Mouse (Mus musculus) forebrain, embryonic 14.5 days (tissue): ENCODE data around the gene Nod1. TPM values are rescaled to one million over a fixed set of nuclear protein-coding genes. Genes with fewer than 3 reads are reported as not detected.
"Not testable (repeated sequence)": the region's sequence is repeated elsewhere in the genome, so short reads cannot be mapped to it uniquely, and the experiment has no call there.

Experiments
- ATAC-seq: fragments of 200-750 bp; cut with Nextera tagmentation; 2 replicates; pipeline ENCODE4 v1.8.0; 2017; ENCODE audit warnings: mild to moderate bottlenecking, moderate library complexity
- DNase-seq: peaks from one replicate; pipeline ENCODE4 v3.0.0-alpha.2; 2015; ENCODE audit warnings: low spot score
- H3K27ac ChIP-seq: fragments of 300-500 bp; sonication (generic); 2 replicates; pipeline ENCODE4 v1.5.1; 2014; ENCODE audit warnings: low read depth, mild to moderate bottlenecking, control low read depth, low read length, moderate library complexity
- H3K27me3 ChIP-seq: fragments of 300-500 bp; sonication (generic); replicated peaks from 2 replicates; pipeline ENCODE4 v1.6.1; 2014; ENCODE audit warnings: low read length, control low read depth, mixed read lengths; ENCODE audit not compliant: control insufficient read depth, insufficient read depth
- H3K36me3 ChIP-seq: fragments of 300-500 bp; sonication (generic); 2 replicates; pipeline ENCODE4 v1.6.1; 2014; ENCODE audit warnings: low read length, control low read depth; ENCODE audit not compliant: control insufficient read depth, insufficient read depth
- H3K4me1 ChIP-seq: fragments of 300-500 bp; sonication (generic); 2 replicates; pipeline ENCODE4 v1.6.1; 2014; ENCODE audit warnings: antibody characterized with exemption, low read length, control low read depth; ENCODE audit not compliant: control insufficient read depth, insufficient read depth
- H3K4me2 ChIP-seq: fragments of 300-500 bp; sonication (generic); 2 replicates; pipeline ENCODE4 v1.6.1; 2014; ENCODE audit warnings: mild to moderate bottlenecking, control low read depth, low read length
- H3K4me3 ChIP-seq: fragments of 300-500 bp; sonication (generic); 2 replicates; pipeline ENCODE4 v1.5.1; 2014; ENCODE audit warnings: low read depth, low read length, control low read depth
- H3K9ac ChIP-seq: fragments of 300-500 bp; sonication (generic); 2 replicates; pipeline ENCODE4 v1.6.1; 2014; ENCODE audit warnings: mild to moderate bottlenecking, low read length, control low read depth, moderate library complexity
- H3K9me3 ChIP-seq: fragments of 300-500 bp; sonication (generic); replicated peaks from 2 replicates; pipeline ENCODE4 v1.6.1; 2016; ENCODE audit warnings: low read length, control low read depth, mixed read lengths; ENCODE audit not compliant: control insufficient read depth
- WGBS: fragments of 180-500 bp; shearing (Covaris S2); extraction: QIAGEN DNeasy Blood & Tissue Kit; methylation state at CpG from one replicate; pipeline ENCODE4 v1.1.7; 2014; 5-methylcytosine and 5-hydroxymethylcytosine counted together
- polyA plus RNA-seq: library from polyadenylated mRNA; unstranded; fragments of >200 nt; fragmentation: Nextera tagmentation; extraction: Ambion mirVana; gene quantifications from 2 replicates; pipeline ENCODE4 v1.2.1, GENCODE M21; 2014

Nod1 gene
- polyA plus RNA-seq, 1 experiment from 2014 or later: 1.8 TPM

DNA sequence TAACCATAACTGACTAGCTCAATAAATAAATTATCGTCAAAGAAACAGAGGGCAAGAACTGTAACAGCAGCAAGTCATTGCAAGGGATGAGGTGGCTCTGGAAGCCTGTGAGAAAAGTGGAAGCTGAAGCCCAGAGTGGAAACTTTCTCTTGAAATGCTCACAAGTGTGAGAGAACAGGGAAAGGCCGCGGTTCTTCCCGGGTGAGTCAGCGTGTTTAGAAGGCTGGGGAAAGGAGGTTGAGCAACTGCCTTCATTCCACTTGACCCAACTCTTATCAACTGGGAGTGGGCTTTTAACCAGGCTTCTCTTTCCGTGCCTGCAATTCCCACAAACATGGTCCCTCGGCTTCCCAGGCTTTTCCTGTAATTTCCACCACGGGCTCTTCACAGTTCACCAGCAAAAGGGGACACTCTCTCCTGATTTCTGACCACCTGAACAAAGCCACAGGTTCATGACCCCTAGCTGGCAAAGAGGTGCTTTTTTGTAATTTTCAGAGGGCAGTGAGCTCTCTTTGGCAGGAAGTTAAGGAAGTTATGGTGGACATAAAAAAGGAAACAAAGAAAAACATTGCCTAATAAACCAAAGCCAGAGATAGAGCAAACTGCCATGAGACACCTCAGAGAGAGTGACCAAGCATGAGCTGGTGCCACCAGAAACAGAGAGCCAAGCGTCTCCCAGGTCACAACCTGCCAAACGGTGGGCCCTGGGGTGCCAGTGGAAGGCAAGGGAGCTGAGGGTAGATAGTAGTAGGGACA, 17.6 kb downstream of the Nod1 start:
- Histone ChIP-seq H3K27ac (no peak overlapping the region), H3K4me3 (no peak overlapping the region), H3K9me3 (no peaks in the 10 kb centered on the region), H3K4me2 (no peak overlapping the region), H3K4me1 (no peaks in the 10 kb centered on the region), H3K9ac (no peak overlapping the region), H3K36me3 (no peaks in the 10 kb centered on the region), H3K27me3 (no peaks in the 10 kb centered on the region)
- DNase-seq (no peak), ATAC-seq (no peak)
- 88% methylated on average over 10 of the region's 10 CpGs for WGBS

DNA sequence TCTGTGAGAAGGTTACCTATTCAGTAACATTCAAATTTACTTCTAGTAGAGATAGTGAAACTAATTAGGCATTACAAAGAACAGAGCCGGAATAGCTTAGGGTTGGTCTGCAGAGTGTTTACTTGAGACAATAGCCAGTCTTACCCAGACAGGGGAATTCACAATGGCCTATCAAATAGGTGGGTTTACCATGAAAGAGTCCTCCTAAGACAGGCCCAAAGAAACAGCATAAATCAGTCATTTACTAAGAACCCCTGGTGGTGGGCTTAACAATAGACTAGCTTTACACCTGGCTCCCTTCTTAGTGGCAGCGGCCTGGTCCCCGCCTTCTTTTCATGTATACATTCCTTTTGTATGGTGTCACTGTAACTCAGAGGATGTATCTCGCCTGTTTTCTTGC, 19.0 kb downstream of the Nod1 start:
- WGBS: 62% methylated on average over 4 of the region's 4 CpGs
- DNase-seq, ATAC-seq, H3K9ac ChIP-seq, H3K9me3 ChIP-seq, H3K27me3 ChIP-seq, H3K4me1 ChIP-seq, H3K4me2 ChIP-seq, H3K27ac ChIP-seq, H3K36me3 ChIP-seq, H3K4me3 ChIP-seq: not testable (repeated sequence)

DNA sequence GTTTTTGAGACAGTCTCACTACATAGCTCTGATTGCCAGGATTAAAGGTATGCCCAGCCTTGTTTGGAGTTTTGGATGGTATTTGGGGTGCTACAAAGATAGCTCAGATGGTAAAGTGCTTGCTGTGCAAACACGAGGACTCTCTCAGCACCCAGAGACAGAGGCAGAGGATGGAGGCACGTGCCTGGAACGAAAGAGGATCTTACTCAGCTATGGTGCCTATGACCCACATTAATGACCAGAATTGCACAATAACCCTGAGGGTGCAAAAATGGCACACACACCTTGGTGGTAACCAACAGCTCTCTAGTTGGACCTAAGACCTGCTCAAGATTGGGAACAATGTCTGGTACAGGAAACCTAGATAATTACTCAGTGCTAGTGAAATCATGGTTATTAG, 19.9 kb downstream of the Nod1 start:
- Histone ChIP-seq H3K36me3 (no peaks in the 10 kb centered on the region), H3K4me3 (no peak overlapping the region), H3K27me3 (no peaks in the 10 kb centered on the region), H3K4me1 (no peaks in the 10 kb centered on the region), H3K4me2 (no peak overlapping the region), H3K9ac (no peak overlapping the region), H3K27ac (no peak overlapping the region), H3K9me3 (no peaks in the 10 kb centered on the region)
- WGBS: 97% methylated on average over 3 of the region's 3 CpGs
- no peak for DNase-seq
- ATAC-seq: no peak

DNA sequence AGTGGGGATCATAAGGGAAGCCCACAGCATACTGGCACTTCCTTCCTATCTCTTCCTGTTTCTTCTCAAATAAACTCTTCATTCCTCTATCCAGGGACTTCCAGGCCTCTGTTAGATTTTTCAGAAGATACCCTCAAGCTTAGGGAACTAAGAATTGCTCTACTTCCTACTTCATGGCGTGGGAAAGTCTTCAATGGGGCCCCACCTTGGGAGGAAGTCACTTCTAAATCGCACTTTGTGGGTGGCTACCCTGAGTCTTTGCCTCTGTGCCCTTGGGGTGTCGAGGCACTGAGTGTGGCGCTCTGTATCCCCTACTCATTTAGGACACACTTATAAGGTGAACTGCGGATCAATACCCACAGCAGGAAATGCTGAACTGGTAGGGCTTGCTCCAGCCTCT, 23.7 kb downstream of the Nod1 start:
- no peaks in the 10 kb centered on the region for H3K4me1 ChIP-seq
- no peak overlapping the region for H3K4me3 ChIP-seq
- H3K27ac ChIP-seq: no peak overlapping the region
- H3K9me3 ChIP-seq: no peaks in the 10 kb centered on the region
- no peak overlapping the region for H3K9ac ChIP-seq
- no peak for DNase-seq
- no peaks in the 10 kb centered on the region for H3K27me3 ChIP-seq
- no peak for ATAC-seq
- 87% methylated on average over 5 of the region's 5 CpGs for WGBS
- no peak overlapping the region for H3K4me2 ChIP-seq
- H3K36me3 ChIP-seq: no peaks in the 10 kb centered on the region

DNA sequence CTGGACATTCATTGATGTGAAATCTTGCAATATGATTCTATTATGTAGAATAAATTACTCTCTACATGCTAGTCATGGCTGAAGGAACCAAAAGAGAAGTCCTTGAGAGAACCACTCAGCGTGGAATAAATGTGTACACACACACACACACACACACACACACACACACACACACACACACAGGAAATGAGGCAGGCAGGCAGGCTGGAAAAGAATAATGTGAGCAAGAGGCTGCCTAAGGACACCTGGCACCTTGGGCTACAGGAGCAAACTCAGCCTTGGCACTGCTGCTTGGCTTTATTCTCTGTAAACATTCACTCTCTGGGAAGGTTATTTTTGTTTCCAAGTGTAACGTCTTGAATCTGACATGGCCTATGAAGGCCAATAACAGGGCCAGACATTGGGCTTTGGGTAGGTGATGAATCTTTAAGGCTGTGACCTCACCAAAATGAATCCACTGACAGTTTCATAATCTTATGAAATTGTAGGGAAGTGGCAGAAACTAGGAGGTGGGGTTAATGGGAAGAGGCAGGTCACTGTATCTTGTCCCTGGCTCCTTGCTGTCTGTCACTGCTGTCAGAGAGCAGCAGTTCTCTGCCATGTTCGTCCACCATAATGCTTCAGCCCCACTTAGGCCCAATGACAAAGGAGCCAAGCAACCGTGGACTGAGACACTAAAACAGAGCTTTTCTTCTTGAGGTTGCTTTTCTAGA, 26.0 kb downstream of the Nod1 start:
- ATAC-seq (no peak), DNase-seq (no peak)
- no peak overlapping the region for H3K9ac ChIP-seq
- H3K4me1 ChIP-seq: no peaks in the 10 kb centered on the region
- 85% methylated on average over 4 of the region's 4 CpGs for WGBS
- H3K4me2 ChIP-seq: no peak overlapping the region
- no peak overlapping the region for H3K27ac ChIP-seq
- peaks cover 6% of the 10 kb centered on the region; the same call in 1 of the 2 replicates for H3K27me3 ChIP-seq
- no peak overlapping the region for H3K4me3 ChIP-seq
- no peaks in the 10 kb centered on the region for H3K36me3 ChIP-seq
- no peaks in the 10 kb centered on the region for H3K9me3 ChIP-seq

DNA sequence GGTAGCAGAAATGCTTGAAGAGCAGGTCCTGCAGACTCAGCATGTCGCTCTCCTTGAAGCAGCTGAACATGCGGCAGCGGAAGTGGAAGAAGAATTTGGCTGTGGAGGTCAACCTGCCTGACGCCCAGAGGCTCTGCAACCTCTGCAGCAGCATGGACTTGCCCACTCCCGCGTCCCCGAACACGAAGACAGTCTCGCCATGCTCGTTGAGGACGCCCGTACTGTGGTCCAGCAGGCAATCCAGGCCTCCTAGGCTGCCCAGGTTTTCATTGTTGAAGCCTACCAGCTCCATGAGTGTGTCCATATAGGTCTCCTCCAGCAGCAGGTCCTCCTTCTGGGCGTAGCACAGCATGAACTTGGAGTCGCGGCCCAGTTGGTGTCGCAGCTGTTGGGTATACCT, 27.9 kb downstream of the Nod1 start:
- 93% methylated on average over 16 of the region's 16 CpGs for WGBS
- ATAC-seq (no peak), DNase-seq (no peak)
- H3K27ac ChIP-seq: no peak overlapping the region
- H3K36me3 ChIP-seq: no peaks in the 10 kb centered on the region
- no peak overlapping the region for H3K4me2 ChIP-seq
- H3K9ac ChIP-seq: no peak overlapping the region
- no peaks in the 10 kb centered on the region for H3K4me1 ChIP-seq
- no peak overlapping the region for H3K4me3 ChIP-seq
- no peaks in the 10 kb centered on the region for H3K9me3 ChIP-seq
- peaks cover 6% of the 10 kb centered on the region; the same call in 1 of the 2 replicates for H3K27me3 ChIP-seq

DNA sequence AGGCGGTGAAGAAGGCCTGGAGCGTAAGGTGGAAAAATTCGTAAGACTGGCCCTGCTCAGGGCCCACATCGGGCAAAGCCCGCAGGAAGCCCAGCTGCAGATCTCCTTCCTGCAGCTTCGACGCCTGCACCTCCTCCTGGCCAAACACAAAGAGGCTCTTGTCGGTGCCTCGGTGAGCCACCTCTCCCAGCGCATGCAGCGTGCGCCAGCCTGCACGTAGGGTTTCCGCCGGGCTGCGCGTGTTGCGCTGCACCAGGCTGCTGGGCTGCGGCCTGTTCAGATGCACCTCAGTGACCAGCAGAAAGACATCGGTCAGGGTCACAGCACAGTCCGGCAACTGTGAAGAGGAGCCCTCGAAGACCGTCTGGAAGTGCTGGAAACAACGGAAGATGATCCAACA, 28.7 kb downstream of the Nod1 start:
- Histone ChIP-seq H3K27ac (no peak overlapping the region), H3K4me3 (no peak overlapping the region), H3K9me3 (no peaks in the 10 kb centered on the region), H3K9ac (no peak overlapping the region), H3K27me3 (peaks cover 6% of the 10 kb centered on the region; the same call in 1 of the 2 replicates), H3K4me2 (no peak overlapping the region), H3K4me1 (no peaks in the 10 kb centered on the region), H3K36me3 (no peaks in the 10 kb centered on the region)
- WGBS: 63% methylated on average over 24 of the region's 24 CpGs
- ATAC-seq: no peak
- peak; percentile 10 for DNase-seq

DNA sequence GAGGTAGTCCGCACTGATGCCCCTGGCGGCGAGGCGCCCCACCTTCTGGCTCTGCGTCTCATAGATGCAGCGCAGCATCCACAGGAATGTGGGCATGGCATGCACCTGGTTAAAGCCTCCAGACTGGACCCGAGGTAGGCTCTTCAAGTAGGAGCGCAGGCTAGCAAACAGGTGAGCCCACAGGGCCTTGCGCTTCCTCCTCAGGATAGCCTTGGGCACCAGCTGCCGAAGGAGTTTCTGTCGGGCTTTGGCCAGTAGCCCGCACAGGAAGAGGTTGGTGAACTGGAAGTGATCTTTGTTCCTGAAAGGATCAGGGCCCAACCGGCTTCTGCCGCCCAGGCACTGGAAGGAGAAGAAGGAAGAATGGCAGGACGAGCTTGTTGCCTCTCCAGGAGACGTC, 29.1 kb downstream of the Nod1 start:
- no peak overlapping the region for H3K27ac ChIP-seq
- H3K36me3 ChIP-seq: no peaks in the 10 kb centered on the region
- H3K9ac ChIP-seq: no peak overlapping the region
- ATAC-seq: no peak
- no peak overlapping the region for H3K4me3 ChIP-seq
- H3K27me3 ChIP-seq: peaks cover 6% of the 10 kb centered on the region; the same call in 1 of the 2 replicates
- no peak for DNase-seq
- no peaks in the 10 kb centered on the region for H3K9me3 ChIP-seq
- no peaks in the 10 kb centered on the region for H3K4me1 ChIP-seq
- WGBS: 69% methylated on average over 16 of the region's 16 CpGs
- no peak overlapping the region for H3K4me2 ChIP-seq

DNA sequence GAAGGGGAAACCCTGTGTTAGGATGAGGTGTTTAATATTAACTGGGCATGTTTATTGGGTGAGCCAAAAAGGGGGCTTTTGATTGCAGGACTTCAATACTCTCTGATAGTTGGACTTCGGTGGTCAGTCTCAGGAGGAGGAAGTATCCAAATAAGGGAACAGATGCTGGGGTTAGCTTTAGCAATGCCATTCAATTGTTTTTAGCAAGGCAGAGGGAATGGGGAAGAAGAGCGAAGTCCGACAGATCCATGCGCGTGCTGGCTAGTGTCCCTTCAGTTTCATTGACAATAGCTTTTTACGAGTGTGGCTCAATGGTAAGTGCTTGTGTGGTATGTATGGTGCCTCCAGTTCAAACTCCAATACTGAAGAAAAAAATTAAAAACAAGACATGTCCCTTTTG, 31.3 kb downstream of the Nod1 start:
- ATAC-seq (no peak), DNase-seq (no peak)
- Histone ChIP-seq H3K9me3 (no peaks in the 10 kb centered on the region), H3K4me1 (no peaks in the 10 kb centered on the region), H3K4me3 (no peak overlapping the region), H3K27ac (no peak overlapping the region), H3K4me2 (no peak overlapping the region), H3K9ac (no peak overlapping the region), H3K27me3 (peaks cover 6% of the 10 kb centered on the region; the same call in 1 of the 2 replicates), H3K36me3 (no peaks in the 10 kb centered on the region)
- WGBS: 94% methylated on average over 6 of the region's 6 CpGs
